Mouse (Mus musculus): ENCODE data around the gene Krt16.

DNA sequence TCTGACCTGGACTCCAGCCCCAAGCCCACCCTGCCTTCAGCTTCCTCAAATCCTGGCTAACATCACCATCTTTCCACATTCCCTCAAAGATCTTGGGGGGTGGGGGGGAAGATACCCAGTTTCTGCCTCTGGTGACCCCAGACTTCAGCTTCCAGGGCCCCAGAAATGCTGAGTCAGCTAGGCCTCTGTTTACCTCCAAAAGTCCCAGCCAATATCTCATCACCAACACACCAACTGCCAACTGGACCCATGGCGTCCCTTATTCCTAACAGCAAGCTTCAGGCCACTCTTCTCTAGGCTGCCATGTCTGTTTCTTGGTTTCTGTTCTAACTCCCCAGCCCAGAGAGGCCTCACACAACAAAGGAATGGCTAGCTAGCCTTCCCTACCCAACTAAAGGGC is 23.2 kb upstream of the Krt16 start:
- TF ChIP-seq CTCF (IDR thresholded peaks at IDR 0.05; ENCODE audit: borderline replicate concordance, insufficient read depth, low read length) (no peak), POLR2A (IDR thresholded peaks at IDR 0.05; ENCODE audit: low read depth, low read length) (no peak)

Data from embryonic fibroblast, embryonic 13.5 days (primary cell).